Mouse (Mus musculus): ENCODE measurements around the gene Sncg.

GRCm38 (mm10) chr14:34403424-34403823, 28.8 kb upstream of the Sncg start:
- no peak for TF ChIP-seq POLR2A (IDR thresholded peaks at IDR 0.05; ENCODE audit: low read depth, low read length)
- TF ChIP-seq CTCF (conservative IDR thresholded peaks at IDR 0.05; ENCODE audit: insufficient read depth, insufficient read length, low read depth, low read length): no peak
